Mouse (Mus musculus): Measurements from ENCODE around the gene Sec14l1.

- TF ChIP-seq CTCF (conservative IDR thresholded peaks at IDR 0.05; ENCODE audit: insufficient read depth, insufficient read length, low read depth, low read length) (no peak), POLR2A (IDR thresholded peaks at IDR 0.05; ENCODE audit: low read depth, low read length) (no peak)
These were observed 2.4 kb downstream of the Sec14l1 start for GRCm38 (mm10) chr11:117117321-117117720.

Data from kidney, adult 2 months (tissue).